Mouse (Mus musculus) gastrocnemius, postnatal 25 days (tissue): ENCODE measurements at regions not wholly inside any gene's neighbourhood (a gene's known extent, or its start where the extent isn't known, plus 50 kb on each side); places are given as distances from the start of the nearest gene placed in this dataset.
A peak's percentile ranks its signal among the peaks of the same experiment; 100 is the strongest.

ENCODE experiments used
- DNase-seq: peaks from one replicate; pipeline ENCODE4 v3.0.0; 2022

- peak; percentile 35 for DNase-seq
Observed at GRCm38 (mm10) chr2:144123395-144124034, 90.7 kb downstream of the Banf2 start.

DNA sequence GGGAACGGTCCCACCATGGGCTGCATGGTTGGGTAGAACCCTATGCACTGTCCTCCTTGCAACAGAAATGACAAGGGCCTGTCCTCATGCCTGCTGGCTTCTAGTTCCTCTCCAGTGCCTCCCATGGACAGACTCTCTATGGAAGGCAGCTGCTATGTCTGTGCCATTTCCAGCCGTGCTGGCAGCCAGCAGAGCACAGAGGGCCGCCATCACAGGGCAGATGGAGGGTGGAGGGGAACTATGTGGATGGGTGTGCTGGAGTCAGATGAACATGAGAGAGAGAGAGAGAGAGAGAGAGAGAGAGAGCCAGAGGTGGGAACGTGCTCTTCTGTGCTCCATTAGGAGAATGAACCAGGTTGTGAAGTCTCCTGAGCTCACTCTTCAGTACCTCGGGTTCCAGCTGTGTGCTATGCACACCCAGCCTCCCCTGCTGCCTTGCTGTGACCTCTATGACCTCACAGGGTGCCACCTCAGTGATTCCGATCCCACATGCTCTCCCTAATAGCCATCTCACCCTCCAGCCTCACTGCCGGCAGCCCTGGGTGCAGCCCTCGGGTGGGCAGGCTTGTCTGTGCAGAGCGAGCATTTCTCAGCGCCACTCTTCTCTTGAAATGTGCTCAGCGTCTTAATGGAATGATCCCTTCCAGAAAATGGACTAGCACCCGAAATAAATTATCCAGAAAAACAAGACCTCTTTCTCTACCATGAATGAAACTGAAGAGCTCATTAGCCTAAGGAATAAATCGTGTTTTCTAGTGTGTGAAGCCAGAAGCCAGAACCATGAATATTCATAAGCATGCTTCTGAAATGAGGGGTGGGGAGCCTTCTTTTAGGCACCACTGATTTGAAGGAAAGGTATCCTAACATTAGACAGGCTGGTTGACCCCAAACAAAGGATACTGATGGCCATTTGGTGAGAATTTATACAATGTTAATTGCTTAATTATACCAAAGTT is 94.5 kb downstream of the Banf2 start:
- DNase-seq, result no peak

GRCm38 (mm10) chr2:144128038-144128402 is 95.2 kb downstream of the Banf2 start:
- DNase-seq, result no peak

DNA sequence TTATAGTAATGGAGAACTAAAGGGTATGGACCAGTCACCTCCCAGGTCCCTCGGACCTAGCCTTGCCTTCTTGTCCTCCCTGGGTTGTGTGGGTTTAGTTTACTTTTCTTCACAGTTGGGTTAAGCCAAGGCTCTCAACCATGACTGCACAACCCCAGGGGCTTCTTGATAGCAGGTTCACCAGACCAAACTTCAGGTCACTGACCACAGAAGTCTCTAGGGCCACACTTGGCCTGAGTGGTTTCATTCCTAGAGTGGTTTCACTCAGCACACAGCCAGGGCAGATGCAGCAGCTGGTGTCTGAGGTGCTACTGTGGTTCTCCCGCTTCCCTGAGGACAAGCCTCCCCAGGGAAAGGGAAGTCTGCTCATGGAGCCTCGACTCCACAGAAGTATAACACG is 95.7 kb downstream of the Banf2 start:
- no peak for DNase-seq

GRCm38 (mm10) chr2:144133806-144134574 is 101.1 kb downstream of the Banf2 start:
- no peak for DNase-seq

DNA sequence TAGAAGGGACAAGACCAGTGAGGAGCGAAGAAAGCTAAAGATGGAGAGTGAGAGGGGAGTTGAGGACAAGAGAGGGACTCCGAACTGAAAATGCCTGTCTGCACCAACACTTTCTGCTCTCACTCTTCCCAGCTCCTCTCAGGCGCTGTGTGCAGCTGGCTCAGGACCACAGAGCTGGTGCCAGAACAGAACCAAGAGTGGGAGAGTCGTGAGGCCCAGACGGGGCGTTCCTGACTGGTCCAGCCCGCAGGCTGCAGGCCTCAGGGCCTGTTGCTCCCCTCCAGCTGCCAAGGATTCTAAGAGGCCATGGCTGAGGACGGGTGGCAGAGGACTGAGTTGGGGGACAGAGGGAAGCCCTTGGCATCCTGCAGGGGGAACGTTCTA is 101.7 kb downstream of the Banf2 start:
- DNase-seq, result peak; percentile 74

DNA sequence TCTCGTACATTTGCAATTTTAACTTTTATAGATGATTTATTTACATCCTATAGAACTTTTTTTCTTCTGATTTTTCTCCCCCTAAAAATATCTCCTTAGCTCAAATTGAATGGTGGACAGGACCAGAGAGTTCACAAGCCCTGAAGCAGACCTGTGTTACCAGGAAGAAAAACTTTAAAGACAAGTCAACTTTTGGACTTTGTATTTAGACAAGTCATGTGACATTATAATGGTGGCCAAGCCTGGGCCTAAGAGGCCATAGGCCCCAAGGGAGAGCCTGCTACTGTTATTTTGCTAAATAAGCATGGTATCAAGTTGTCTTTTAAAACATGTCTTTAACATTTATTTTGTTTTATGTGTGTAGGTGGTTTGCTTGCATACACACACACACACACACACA is 102.7 kb downstream of the Banf2 start:
- DNase-seq, result no peak

DNA sequence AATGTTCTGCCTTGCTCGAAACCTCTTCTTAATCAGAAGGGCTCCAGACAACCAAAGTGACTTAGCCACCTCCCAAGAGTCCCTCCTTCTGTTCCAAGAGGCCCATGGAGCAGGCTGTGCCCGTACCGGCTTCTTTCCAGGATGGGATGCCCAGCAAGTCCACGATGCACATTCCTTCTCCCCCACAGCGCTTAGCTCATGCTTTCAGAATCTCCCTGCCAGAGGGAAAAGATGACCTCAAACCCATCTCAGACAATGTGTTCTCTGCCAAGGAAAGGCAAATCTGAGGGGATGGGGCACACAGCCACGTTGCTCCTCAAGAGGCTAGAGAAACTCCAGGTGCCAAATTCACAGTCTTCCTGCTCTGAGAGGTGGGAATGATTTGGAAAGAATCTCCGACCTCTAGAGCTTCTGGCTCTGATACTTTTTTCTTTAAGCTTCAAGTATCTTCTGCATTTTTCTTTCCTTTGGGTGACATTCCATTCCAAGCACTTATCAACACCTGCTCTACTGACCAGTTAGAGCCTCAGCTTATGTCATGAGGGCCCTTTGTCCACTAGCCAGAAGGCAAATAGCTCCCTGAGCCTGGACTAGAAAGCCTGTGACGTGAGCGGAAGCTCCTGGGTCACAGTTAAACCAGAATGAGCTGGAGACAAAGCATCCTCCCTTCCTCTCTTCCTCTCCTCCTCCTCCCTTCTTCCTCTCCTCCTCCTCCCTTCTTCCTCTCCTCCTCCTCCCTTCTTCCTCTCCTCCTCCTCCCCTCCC is 110.9 kb downstream of the Banf2 start:
- DNase-seq, result no peak

DNA sequence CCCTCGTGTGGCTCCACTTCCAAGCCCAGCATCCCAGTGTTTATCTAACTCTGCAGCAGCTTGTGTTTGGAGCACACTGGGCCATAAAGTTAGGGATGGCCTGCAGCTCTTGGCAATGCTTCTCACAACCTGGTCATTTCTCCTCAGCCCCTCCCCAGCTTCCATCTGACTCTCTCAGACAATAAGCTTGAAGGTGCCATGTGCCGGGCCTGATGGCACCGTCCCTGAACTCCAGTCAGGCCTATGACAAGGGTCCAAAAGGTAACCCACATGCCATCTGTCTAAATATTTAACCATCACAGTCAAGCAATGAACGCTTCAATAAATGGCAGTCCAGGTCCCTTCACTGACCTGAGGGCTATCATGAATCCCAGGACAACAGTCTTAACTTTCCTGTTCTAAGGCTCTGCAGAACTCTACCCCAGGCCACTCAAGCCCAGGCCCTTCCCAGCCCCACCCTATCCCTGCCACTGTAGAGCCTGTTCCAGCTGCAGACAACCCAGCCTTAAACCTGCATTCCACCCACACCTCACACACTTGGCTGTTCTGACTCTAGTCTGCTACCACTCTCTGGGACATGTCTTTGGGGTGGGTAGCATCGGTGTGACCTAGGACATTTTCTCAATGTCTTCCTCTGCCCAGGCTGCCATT is 111.8 kb downstream of the Banf2 start:
- DNase-seq, result no peak

DNA sequence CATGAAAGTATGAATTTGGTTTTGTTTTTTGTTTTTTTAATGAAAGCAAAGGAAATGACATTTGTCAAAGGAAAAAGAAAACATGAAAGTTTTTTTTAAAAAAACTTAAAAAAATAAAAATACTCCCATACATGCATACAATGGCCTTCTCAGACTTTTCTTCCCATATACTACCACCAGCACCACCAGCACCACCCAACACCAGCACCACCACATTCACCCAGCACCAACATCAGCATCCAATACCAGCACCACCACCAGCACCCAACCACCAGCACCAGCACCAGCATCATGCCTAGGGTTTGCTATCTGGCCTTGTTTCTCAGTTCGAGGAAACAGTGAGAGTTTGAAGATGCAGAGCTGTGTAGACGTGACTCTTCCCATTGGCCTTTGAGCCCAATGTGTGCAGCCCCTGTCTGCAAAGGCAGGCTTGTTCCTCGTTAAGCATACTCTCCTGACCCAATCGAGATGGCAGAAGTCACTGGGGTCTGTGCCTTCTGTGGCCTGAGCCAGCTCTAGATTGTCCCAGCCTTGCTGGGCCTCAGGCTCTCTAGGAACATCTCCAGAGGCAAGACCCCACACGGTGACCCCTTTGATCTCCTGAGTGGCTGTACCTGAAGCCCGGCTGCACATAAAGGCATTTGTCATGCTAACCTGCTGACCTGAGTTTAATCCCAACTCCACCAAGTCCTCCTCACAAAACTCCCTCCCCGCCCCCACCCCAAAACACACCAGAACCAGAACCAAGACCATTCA is 113.8 kb upstream of the Mgme1 start:
- no peak for DNase-seq

DNA sequence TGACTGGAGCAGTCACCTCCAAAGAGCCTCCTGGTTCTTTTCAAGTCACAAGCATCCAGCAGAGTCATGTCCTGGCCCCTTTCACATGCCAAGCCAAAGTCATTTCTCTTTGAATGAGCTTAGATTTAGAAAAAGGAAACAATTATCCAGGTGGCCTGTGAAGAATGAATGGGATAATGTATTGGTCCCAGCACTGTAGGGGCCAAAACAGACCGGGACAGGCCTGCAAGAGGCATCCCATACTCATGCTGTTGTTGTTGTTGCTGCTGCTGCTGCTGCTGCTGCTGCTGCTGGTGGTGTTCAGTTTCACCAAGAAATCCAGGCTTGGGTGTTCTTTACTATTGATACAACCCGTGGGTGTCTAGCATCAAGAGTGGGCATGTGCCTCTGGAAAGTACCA is 113.1 kb upstream of the Mgme1 start:
- no peak for DNase-seq

DNA sequence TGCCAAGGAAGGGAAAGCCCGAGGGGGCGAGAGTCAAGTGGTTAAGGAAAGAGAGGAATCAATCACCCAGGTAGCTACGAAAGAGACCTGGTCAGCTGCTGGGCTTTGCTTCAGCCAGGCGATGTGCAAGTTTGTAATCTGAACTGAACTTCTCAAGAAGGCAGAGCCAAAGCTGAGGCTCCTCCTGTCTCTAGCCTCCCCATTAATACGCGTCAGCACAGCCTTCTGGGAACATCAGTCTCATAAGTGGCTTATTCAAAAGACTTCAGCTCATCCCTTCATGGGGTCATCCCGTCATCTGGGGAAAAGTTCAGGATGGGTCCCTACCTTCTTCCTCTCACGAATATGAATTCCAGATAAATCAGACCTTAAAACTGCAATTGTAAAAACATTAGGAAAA is 112.2 kb upstream of the Mgme1 start:
- peak; percentile 21 for DNase-seq

DNA sequence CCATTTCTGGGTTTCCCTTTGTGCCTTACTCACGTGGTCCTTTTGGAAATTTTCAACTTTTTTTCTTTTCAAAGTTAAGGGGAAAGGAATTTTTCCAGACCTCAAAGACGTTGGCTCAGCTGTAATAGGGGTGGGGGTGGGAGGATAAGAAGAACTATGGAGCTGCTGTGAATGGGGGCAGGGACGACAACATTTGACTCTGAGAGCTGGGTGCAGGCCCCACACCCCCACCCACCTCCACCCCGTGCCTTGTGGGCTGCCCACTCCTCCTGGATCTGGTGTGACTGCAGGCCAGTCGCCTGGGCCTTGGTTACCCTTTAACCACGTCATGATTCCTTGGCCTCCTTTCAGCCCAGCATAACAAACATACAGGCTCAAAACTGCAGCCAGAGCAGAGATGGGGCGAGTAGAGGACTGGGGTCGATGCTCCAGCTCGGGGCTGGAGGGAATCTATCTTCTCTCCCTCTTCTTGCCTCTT is 110.6 kb upstream of the Mgme1 start:
- no peak for DNase-seq

GRCm38 (mm10) chr2:144160434-144160833 is 110.0 kb upstream of the Mgme1 start:
- peak; percentile 47 for DNase-seq

GRCm38 (mm10) chr2:144161852-144162251 is 108.6 kb upstream of the Mgme1 start:
- peak; percentile 50 for DNase-seq

GRCm38 (mm10) chr2:144164102-144164501 is 106.4 kb upstream of the Mgme1 start:
- DNase-seq, result peak; percentile 41

DNA sequence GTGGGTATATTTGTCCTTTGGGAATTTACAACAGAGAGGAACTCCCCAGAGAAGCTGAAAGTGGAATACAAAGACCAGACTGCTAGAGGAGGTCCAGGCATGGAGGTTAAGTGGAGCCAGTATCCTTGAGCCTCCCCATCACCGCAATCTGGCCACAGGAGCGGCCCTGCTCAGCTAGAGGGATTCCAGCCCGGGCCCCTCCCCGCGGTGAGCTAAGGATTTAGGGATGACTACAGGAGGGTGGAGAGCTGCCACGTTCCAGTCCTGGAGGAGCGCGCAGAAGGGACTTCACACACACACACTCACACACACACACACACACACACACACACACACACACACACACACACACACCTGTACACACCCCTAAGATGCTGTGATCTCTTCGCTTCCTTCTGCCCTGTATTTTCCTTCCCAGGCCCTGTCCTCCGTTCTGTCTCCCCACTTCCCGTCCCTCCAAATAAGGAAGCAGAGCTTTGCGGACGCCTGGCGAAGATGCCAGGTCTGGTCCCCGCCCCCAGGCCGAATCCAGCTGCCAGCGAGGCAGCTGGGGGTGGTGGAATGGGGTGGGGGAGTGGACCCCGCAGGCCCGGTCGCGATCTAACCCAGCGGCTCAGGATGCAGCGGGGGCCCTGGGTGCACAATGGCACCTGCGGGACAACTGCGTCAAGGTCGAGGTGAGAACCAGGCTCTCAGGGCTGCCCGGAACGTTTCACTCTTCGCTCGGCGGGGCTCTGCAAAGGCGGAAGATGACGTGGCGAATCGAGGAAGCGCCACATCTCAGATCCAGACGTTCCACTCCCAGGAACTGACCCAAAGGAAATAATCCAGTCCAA is 105.3 kb upstream of the Mgme1 start:
- DNase-seq, result peak; percentile 88

DNA sequence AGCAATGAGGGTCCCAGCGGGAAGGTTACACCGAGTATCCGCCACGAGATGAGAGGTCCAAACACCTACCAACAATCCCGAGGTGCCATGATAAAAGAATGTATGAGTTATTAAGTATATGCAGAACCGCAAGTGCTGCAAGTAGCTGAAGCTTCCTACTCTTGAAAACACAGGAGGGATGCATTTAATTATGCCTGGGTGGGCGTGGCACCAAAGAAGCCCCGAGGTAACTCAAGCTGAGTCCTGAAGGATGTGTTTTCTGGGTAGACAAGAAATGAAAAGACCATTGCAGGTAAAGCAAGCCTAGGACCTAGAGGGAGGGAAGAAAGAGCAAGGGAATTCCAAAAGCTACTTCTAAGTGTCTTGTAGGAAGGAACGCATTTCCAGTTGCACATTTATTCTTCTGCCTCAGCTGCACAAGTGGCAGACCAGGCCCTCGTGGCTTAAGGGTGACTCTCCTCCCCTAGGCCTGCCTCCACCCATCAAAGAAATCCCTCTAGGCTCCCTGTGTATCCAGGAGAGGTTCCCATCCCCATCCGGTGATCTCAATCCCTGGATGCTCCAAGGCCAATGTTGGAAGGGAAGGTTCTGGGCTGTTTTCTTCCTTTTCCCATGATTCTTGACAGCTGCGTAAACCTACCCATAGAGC is 104.2 kb upstream of the Mgme1 start:
- DNase-seq, result no peak

DNA sequence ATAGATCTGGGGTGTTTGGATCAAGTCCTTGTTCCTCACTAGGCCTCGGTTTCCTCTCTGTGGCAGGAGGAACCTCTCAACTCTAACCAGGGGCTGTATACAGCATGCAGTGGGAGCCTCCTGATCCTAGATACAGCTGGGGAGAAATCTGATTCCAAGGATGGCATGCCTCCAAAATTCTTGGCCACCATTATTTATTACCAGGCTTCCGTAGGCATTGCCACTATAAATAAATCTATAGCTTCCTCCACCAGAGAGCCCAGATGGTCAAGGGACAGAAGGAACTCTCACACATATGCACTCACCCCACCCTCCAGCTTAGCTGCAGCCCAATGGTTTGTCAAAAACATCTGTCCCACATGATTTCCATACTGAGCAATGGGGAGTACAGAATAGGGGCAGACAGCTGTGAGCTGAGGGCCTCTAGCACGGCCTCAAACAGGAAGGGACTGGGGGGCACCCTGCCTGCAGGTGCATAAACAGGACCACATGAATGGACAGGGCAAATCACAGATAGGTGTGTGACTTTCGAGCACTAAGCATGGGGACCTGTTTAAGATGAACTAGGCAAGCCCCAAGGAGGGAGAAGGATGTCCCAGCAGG is 100.8 kb upstream of the Mgme1 start:
- DNase-seq, result no peak
